Mouse (Mus musculus) ES-Bruce4 (cell line): Measurements from ENCODE around the gene Ift122. TPM values are rescaled to one million over a fixed set of nuclear protein-coding genes. Genes with fewer than 3 reads are reported as not detected.

ENCODE experiments used
- H3K27ac ChIP-seq: 2 replicates; pipeline ENCODE4 v1.5.1; 2012; ENCODE audit warnings: low read length, inconsistent platforms; ENCODE audit not compliant: insufficient read depth
- H3K27me3 ChIP-seq: 2 replicates; pipeline ENCODE4 v1.6.1; 2012; ENCODE audit warnings: mild to moderate bottlenecking, low read length, inconsistent platforms; ENCODE audit not compliant: control insufficient read depth, poor library complexity, insufficient read depth, severe bottlenecking
- H3K36me3 ChIP-seq: 2 replicates; pipeline ENCODE4 v1.6.1; 2012; ENCODE audit warnings: inconsistent platforms, mild to moderate bottlenecking, low read length, moderate library complexity; ENCODE audit not compliant: control insufficient read depth, poor library complexity, insufficient read depth, severe bottlenecking
- H3K4me1 ChIP-seq: one replicate; pipeline ENCODE4 v1.8.1; 2011; ENCODE audit warnings: low read length; ENCODE audit not compliant: control insufficient read depth, insufficient read depth
- H3K4me3 ChIP-seq: 2 replicates; pipeline ENCODE4 v1.5.1; 2011; ENCODE audit warnings: low read depth, mild to moderate bottlenecking, low read length
- H3K9ac ChIP-seq: 2 replicates; pipeline ENCODE4 v1.6.1; 2012; ENCODE audit warnings: low read depth, mild to moderate bottlenecking, inconsistent platforms; ENCODE audit not compliant: poor library complexity, severe bottlenecking
- H3K9me3 ChIP-seq: replicated peaks from 2 replicates; pipeline ENCODE4 v1.6.1; 2012; ENCODE audit warnings: mild to moderate bottlenecking, low read length, inconsistent platforms; ENCODE audit not compliant: control insufficient read depth, poor library complexity, insufficient read depth, severe bottlenecking
- CTCF ChIP-seq: IDR thresholded peaks from one replicate; pipeline ENCODE4 v1.8.1; 2011; ENCODE audit warnings: low read depth, low read length
- EP300 ChIP-seq: IDR thresholded peaks from 2 replicates; pipeline ENCODE4 v1.6.1; 2011; ENCODE audit warnings: low read depth, low read length; ENCODE audit not compliant: insufficient read depth
- POLR2A ChIP-seq: IDR thresholded peaks from one replicate; pipeline ENCODE4 v1.8.1; 2011; ENCODE audit warnings: low read length; ENCODE audit not compliant: insufficient read depth
- polyA plus RNA-seq: library from polyadenylated mRNA; stranded (reverse); fragments of >200 nt; gene quantifications from 2 replicates; pipeline ENCODE4 v1.2.4, GENCODE M21; 2011; ENCODE audit warnings: low read depth; ENCODE audit not compliant: missing spikeins, insufficient read depth, insufficient read length

The Ift122 gene
- polyA plus RNA-seq, 1 experiment = 17.1 TPM

DNA sequence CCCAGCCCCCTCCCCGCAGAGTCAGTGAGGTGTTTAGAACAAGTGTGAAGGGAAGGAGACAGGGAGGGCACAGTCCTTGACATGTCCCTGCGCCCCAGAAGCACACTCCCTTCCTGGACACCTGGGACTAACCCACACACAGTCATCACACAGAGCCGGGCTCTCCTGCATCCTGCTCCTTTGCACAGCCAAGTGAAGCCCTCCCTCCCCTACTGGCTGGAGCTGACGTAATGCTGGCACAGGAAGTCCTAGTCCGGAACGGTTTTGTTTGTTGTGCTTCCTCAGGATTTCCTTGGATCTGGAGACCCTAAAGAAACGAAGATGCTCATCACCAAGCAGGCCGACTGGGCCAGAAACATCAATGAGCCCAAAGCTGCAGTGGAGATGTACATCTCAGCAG, 56.7 kb downstream of the Ift122 start:
- no peaks in the 10 kb centered on the region for H3K9me3 ChIP-seq

DNA sequence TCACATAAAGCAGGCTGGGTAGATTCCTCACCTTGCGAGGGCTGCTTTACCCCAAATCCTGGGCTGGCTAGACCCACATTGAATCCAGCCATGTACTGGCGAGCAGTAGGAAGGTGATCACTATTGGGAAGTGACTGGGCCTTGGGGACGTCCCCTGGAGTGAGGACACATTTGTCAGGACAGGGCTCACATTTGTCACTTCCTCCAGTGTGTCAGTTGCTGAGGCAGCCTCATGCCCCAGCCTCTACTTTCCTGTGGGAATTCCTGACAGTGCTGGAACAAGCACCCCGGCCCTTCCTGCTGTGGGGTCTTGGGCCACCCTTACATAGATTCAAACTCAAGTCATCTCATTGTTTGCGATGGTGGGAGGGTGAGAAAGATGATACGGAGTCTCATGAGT, 58.5 kb downstream of the Ift122 start:
- H3K27ac ChIP-seq = no peak overlapping the region
- no peaks in the 10 kb centered on the region for H3K36me3 ChIP-seq
- no peaks in the 10 kb centered on the region for H3K4me1 ChIP-seq
- H3K9ac ChIP-seq = no peak overlapping the region
- TF ChIP-seq POLR2A (no peak), CTCF (no peak), EP300 (no peak)
- no peaks in the 10 kb centered on the region for H3K27me3 ChIP-seq
- no peaks in the 10 kb centered on the region for H3K9me3 ChIP-seq
- no peak overlapping the region for H3K4me3 ChIP-seq

More for the DNA sequence above, 56.7 kb downstream of the Ift122 start:
- Histone ChIP-seq H3K4me1 (no peaks in the 10 kb centered on the region), H3K36me3 (no peaks in the 10 kb centered on the region), H3K9ac (no peak overlapping the region), H3K27ac (no peak overlapping the region), H3K4me3 (no peak overlapping the region), H3K27me3 (no peaks in the 10 kb centered on the region)
- TF ChIP-seq EP300 = no peak
- no peak for TF ChIP-seq POLR2A
- no peak for TF ChIP-seq CTCF

DNA sequence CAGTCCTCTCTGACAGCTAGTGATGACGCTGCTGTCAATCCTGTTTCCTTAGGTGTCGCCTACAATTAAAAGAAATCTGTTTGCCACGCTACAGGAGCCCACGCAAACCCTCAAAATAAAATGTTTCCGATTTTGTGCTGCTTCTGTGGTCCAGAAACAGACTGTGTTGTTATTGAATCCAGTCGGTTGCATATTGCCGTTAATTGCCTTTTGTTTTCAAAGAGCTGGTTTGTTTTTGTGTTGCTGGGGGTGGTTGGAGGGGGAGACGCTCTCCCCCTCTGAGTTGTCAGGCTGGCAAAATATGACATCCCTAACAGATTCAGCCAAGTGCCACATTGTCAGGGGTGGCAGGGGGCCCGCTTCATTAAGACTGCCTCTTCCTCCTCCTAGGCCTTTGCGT, 60.2 kb downstream of the Ift122 start:
- Histone ChIP-seq H3K36me3 (no peaks in the 10 kb centered on the region), H3K27ac (no peak overlapping the region), H3K9me3 (no peaks in the 10 kb centered on the region), H3K4me3 (no peak overlapping the region), H3K4me1 (no peaks in the 10 kb centered on the region), H3K9ac (no peak overlapping the region), H3K27me3 (no peaks in the 10 kb centered on the region)
- no peak for TF ChIP-seq EP300
- no peak for TF ChIP-seq CTCF
- no peak for TF ChIP-seq POLR2A

DNA sequence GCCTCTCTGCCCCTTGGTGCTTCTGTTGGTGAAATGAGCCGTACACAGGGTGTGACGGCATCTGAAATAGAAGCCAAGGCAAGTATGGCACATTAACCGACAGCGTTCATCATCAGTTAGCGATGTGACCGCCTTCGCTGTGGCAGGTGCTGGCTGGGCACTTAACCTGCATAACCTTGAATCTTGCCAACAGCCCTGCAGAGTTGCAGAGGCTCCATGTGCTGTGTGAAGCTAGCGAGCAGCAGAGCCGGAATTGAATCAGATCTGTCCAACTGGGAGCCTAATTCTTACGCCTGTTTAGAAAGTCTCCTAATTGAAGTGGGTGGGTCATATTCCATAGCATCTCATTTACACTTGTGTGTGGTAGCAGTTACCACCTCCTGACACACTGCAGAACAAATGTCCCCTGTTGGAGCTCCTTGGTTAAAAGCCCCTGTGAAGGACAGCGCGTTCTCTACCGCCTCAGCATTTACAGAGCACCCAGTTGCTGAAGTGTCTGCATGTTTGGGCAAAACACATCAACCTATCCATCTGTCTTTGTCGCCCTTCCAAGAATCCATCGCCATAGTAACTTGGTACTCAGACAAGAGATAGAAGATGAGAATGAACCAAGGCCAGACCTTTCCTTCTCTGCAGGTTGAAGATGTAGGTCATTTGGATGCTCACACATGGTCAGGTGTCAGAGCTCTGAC, 61.4 kb downstream of the Ift122 start:
- Histone ChIP-seq H3K27ac (no peak overlapping the region), H3K4me1 (no peaks in the 10 kb centered on the region), H3K36me3 (no peaks in the 10 kb centered on the region), H3K9me3 (no peaks in the 10 kb centered on the region), H3K4me3 (peak overlapping the region; percentile 9; the same call in 1 of the 2 replicates), H3K27me3 (no peaks in the 10 kb centered on the region), H3K9ac (no peak overlapping the region)
- TF ChIP-seq POLR2A (no peak), EP300 (no peak), CTCF (no peak)

DNA sequence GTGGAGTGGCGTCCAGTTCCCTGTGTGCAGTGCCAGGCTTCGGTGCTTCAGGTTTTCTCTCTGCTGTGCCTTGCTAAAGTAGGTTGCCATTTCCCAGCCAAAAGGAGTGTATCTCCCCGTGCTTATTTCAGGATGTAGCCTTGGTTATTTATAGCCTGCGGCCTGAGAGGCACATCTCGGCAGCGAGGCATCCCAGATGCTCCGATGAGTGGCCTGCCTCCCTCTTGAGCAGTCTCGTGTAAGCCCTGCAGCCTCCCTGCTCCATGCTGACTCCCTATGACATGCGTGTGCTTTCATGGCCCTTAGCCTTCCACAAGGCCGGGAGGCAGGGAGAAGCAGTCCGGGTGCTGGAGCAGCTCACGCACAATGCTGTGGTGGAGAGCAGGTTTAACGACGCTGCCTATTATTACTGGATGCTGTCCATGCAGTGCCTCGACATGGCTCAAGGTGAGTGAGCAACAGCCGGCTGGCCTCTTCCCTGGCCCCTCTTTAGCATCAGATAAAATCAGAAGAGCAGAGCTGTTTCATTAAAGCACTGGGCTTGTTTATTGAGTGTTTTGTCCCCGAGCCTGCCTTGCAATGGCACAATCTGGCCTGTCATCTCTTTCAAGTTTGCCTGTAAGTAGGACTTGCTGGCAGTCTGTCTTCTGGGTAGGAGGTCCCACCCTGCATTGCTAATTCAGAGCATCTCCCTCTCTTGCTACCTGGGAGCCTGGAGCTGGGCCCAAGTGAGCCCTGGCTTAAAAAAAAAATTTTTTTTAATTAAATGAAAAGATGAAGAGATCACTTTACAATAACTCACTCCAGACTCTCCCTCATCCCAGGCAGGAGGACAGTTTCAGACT, 62.6 kb downstream of the Ift122 start:
- Histone ChIP-seq H3K9me3 (no peaks in the 10 kb centered on the region), H3K27ac (no peak overlapping the region), H3K9ac (no peak overlapping the region), H3K36me3 (no peaks in the 10 kb centered on the region), H3K4me3 (no peak overlapping the region), H3K27me3 (no peaks in the 10 kb centered on the region), H3K4me1 (no peaks in the 10 kb centered on the region)
- TF ChIP-seq EP300 (no peak), POLR2A (no peak), CTCF (no peak)

DNA sequence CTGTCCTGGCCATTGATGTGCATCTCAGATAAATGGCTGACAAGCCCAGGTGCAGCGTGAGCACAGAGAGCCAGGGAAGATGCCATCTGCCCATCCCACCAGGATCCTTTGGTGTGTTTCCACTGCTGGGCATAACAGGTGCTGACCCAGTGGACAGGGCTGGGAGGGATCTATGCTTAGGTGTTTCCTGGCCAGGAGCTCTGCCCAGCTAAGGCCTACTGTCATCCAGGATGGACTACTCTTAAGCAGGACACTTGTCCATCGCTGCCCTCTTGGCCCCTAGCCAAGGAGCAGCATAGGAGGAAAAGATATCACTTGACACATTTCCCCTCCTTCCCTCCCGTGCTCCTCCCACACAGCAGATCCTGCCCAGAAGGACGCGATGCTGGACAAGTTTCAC, 63.3 kb downstream of the Ift122 start:
- H3K27me3 ChIP-seq = no peaks in the 10 kb centered on the region
- no peaks in the 10 kb centered on the region for H3K4me1 ChIP-seq
- no peak overlapping the region for H3K27ac ChIP-seq
- H3K9me3 ChIP-seq = no peaks in the 10 kb centered on the region
- H3K36me3 ChIP-seq = no peaks in the 10 kb centered on the region
- no peak overlapping the region for H3K9ac ChIP-seq
- TF ChIP-seq POLR2A (no peak), CTCF (no peak), EP300 (no peak)
- no peak overlapping the region for H3K4me3 ChIP-seq
